Mouse (Mus musculus): ENCODE measurements around the gene N4bp2l1. TPM values are rescaled to one million over a fixed set of nuclear protein-coding genes. Genes with fewer than 3 reads are reported as not detected.

Gene N4bp2l1
- polyA plus RNA-seq, 1 experiment from 2014 or later, result 13.0 TPM

DNA sequence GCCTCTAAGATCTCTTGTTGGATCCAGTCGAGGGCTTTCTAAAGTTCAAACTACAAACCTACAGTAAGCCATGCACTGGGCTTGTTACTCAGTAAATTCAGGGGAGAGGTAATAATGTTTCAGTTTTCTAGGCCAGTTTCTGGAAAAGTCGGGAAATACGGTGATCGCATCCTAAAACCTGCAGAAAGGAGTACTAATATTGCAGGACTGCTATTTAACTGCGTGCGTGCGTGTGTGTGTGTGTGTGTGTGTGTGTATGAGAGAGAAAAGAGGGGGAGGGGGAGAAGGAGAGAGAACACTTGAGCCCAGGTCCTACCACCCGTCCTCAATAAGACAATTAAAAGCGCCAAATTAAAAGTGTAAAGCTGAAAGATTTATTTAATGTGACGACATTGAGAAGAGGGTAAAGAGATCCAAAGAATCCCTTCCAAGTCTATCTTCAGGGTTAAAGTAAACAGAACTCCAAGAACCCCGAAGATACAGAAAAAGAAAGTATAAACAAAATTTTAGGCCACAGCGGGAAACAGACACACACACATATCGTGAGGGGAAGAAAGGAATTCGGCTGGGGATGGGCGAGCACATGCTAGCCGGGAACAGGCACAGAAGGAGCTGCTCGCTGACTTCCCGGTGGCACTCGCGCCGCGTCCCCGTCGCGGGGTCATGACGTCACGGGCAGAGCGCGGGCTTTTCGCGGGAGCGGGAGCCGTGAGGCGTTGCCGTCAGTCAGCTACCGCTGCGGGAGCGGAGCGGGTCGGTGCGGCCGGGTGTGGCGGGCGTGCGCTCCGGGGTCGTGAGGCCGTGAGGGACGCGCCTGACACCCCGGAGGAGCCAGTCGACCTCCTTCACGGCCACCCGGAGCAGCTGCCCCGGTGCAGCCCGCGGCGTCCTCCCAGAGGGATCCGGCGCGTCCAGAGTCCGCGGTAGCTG, 74.8 kb downstream of the N4bp2l1 start, which contains the start of gene Brca2:
Gene Brca2 (plus strand): TSS at position 694 of the 930 bp plus-strand sequence.
- Histone ChIP-seq H3K27me3 (replicated peaks; ENCODE audit: control insufficient read depth, insufficient read depth, low read length) (no peaks in the 10 kb centered on the region), H3K9me3 (ENCODE audit: control insufficient read depth, low read length) (no peaks in the 10 kb centered on the region), H3K36me3 (ENCODE audit: control insufficient read depth, insufficient read depth, low read length) (no peaks in the 10 kb centered on the region), H3K4me1 (replicated peaks; ENCODE audit: control insufficient read depth, insufficient read depth, low read length) (peaks cover 5% of the 10 kb centered on the region), H3K4me2 (peak within 1 kb of the TSS; percentile 81), H3K9ac (ENCODE audit: low read depth, low read length) (peak within 1 kb of the TSS; percentile 84), H3K4me3 (ENCODE audit: low read depth, low read length) (peak within 1 kb of the TSS; percentile 66), H3K27ac (ENCODE audit: low read depth, low read length) (peak within 1 kb of the TSS; percentile 73; the same call in 1 of the 2 replicates)
- ATAC-seq (replicated peaks; ENCODE audit: low FRiP score), result peak; percentile 90
- WGBS, result 5% methylated on average over 60 of the region's 63 CpGs
- peak; percentile 98 for DNase-seq (ENCODE audit: low spot score)

Other genes starting within 250 kb of the N4bp2l1 start
- gene Zar1l, start 79.0 kb downstream of the N4bp2l1 start, polyA plus RNA-seq (2014; fragmentation: Nextera tagmentation; extraction: Ambion mirVana), result not detected in 2 replicates
- 20.5 and 30.0 TPM in 2 replicates for gene Brca2, start 74.6 kb downstream of the N4bp2l1 start, polyA plus RNA-seq (2014; fragmentation: Nextera tagmentation; extraction: Ambion mirVana)
- 41.8 and 50.2 TPM in 2 replicates for gene N4bp2l2, start 69.0 kb upstream of the N4bp2l1 start, polyA plus RNA-seq (2014; fragmentation: Nextera tagmentation; extraction: Ambion mirVana)
- gene Pds5b, start 76.6 kb upstream of the N4bp2l1 start, polyA plus RNA-seq (2014; fragmentation: Nextera tagmentation; extraction: Ambion mirVana), result 27.1 and 29.5 TPM in 2 replicates